Mouse (Mus musculus) T-cell, adult 2 months (primary cell): Measurements from ENCODE around the gene Psmb7.

Source experiments
- DNase-seq: peaks from one replicate; pipeline ENCODE4 v3.0.0; 2022; ENCODE audit warnings: low spot score

Psmb7 gene

DNA sequence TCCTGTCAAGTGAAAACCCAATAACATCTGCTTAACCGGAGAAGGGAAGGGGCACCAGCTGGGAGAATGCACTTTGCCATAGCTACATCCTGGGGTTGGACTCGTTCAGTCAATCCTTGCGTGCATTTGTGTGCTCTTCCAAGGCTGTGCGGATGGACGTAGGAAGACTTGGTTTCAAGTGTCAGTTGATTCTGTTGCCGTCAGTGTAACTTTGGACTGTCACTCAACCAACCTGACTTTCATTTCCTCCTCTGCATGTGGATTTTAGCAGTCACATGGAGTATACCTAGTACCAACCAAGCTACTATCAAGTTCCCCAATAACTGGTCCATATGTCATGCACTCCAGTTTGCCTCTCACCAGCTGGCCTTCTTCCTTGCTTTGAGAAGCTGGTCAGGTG lies 98.9 kb downstream of the Psmb7 start:
- DNase-seq: no peak

DNA sequence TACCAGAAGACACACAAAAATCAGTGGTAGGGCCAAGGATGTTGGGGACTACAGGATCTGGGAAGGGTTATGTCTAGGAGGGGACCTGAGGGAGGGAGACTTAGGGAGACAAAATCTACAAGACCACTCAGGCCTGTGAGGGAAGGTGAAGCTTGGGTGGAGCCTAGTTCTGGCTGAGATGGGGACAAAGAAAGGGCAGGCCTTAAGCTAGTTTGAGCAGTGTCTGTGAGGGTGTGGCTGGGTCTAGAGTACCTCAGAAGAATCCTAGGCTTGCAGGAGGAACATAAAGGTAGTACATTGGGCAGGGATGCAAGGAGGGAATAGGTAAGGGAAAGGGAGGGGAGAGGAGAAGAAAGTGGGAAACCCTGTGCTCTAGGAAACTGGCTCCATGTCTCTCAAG lies 99.5 kb downstream of the Psmb7 start:
- DNase-seq: no peak

DNA sequence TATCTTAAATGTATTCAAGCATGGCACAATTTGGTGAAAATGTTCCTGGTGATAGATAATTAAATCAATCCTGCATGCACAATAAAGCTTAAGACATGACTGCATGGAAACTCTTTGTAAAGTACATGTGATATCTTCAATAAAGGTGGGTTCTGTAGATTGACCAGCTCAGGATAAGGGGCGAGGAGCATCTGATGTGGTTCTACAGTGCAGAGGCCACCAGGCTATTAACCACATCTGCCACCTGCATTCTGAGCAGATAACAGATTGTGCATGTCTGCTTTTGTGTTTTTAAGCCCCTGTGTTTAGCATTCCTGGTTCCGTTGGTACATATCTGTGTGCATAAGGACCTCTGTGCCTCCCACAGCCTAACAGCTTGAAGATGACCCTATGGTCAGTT lies 100.7 kb downstream of the Psmb7 start:
- no peak for DNase-seq

DNA sequence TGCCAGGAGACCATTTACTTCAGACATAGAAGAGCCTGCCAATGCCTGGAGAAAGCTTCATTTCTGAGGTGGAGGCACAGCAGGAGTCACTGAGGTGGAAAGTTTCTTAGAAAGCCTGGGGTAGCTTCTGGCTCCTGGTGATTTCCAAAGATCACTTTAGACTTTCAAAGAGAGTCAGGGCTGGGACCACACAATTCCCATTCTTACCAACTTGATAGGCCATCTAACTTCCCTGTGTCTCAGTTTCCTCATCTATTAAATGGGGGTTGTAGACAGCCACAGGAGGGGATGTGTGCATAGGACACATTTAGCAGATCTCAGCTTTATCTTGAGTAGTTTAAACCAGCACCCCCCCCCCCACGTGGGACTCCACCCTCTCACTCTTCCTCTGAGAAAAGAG lies 101.5 kb downstream of the Psmb7 start:
- DNase-seq: no peak

DNA sequence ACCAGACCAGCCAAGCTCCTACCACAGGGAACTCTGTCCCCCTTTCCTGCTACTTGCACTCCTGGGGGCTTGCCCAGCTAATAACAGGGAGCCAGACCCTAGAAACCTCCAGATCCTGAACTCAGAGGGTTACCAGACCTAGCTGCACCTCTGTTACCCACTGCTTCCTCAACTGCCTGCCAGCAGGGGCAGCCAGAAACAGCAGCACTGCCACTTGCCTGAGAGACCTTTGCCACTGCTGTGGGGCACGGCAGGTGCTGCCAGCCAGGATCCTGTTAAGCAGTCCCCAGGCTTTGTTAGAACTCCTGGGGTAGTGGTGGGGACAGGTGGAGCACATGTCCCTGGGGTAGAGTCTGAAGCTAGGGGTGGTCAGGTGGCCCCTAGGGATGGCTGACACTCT lies 102.3 kb downstream of the Psmb7 start:
- no peak for DNase-seq

DNA sequence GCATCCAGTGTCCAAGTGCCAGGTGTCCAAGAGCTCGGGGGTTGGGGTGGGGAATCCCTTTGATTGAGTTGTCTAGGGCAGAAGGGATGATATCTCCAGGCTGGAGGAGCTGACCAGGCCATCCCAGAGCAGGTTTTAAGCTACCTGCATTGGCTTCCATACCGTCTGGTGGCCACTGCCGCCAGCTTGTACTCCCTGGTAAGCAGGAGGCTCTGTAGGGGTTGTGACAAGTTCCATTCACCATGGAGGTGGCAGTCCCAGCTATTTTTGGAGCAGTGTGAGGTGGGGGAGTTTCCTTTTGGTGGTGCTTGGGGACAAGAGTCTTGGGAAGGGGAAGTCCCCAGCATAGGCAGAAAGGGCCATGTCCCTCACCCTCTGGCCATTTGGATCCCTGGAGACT lies 102.8 kb downstream of the Psmb7 start:
- DNase-seq: no peak

DNA sequence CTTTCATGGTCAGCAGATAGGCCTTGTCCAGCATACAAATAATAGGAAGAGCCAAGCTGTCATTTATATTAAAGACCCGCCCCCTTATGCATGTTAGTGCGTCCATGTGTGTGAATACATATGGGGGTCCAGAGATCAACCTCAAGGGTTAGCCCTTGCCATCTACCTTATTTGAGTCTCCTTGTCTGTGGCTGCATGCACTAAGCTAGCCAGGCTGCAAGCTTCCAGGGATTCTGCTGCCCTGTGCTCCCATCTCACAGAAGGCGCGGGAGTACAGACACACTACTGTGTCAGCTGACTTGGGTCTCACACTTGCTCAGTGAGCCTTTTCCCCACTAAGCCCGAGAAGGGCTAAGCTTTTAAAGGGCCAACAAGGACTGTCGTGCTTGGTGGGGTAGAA lies 103.2 kb downstream of the Psmb7 start:
- no peak for DNase-seq

DNA sequence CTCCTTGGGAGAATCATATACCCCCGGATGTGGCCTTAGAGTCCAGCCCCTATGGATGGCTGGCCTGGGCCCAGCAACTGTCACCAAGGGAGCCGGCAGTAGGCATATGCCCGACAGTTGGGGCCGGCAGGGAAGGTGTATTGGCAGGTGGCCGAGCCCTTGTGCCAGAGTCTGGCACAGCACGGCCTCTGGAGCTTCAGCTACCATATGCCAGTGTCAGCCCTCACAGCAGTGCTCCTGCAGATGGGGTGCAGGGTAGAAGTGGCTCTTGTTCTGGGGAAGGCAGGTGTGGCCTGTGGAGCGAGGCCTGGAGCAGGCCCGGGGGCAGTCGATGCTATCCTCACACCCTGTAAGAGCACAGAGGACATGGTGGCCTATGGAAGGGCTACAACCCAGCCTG lies 104.2 kb downstream of the Psmb7 start:
- no peak for DNase-seq
